Mouse (Mus musculus) CD4-positive, CD25-positive, alpha-beta regulatory T cell, adult 4 months (primary cell): ENCODE measurements around the gene Slc9a1. TPM values are rescaled to one million over a fixed set of nuclear protein-coding genes. Genes with fewer than 3 reads are reported as not detected.

Source experiments
- ATAC-seq: one replicate; pipeline ENCODE4 v1.8.0; 2017
- polyA plus RNA-seq, 2 experiments: library from polyadenylated mRNA; unstranded; fragments of 100-300 nt; shearing (Covaris generic); gene quantifications; one replicate each; pipeline ENCODE4 v1.2.1; 2017

Slc9a1 gene
- polyA plus RNA-seq, 2 experiments from 2014 or later, result 9.9 to 19.4 TPM

GRCm38 (mm10) chr4:133403611-133404228 lies 34.2 kb downstream of the Slc9a1 start:
- no peak for ATAC-seq

DNA sequence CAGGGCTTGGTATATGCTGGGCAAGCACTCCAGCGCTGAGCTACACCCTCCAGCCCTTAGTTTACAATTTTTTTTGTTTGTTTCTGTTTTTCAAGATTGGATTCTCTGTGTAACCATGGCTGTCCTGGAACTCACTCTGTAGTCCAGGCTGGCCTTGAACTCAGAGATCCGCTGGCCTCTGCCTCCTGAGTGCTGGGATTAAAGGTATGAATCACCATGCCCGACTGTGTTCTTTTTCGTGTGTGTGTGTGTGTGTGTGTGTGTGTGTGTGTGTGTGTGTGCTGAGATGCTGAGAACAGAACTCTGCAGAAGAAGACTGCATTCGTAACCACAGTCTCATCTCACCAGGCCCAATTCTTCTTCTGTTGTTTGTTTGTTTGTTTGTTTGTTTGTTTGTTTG lies 34.8 kb downstream of the Slc9a1 start:
- ATAC-seq, result no peak

DNA sequence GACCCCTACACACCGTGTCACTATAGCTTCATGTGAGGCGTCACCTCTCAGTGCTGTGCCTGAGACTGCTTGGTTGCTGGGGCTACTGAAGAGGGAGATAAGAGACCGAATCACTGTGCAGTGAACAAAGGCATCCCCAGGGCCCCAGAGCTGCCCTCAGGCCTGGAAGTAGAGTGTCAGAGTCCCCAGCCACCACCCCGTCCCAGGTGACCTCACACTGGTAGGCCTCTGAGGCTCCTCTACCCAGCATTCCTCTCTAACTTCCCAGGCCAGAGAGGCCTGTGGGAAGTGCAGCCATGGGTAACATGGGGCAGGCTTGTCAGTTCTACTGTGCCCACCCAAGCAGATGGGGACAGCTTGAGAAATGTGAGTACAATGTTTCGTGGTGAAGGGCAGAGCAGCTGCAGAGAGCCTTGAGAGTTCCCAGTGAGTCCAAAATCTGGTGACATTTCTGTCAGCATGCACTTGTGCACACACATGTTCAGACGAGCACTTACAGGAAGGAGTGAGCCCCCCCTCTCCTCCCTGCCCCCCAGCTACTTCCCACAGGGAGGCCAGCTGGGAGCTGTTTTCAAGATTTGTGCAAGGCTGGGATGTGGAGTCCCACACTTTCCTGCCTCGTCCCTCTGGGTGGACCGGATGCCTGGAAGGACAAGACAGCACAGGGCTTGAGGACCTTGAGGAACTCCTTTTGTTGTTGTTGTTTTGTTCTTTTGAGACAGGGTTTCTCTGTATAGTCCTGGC lies 37.0 kb downstream of the Slc9a1 start:
- ATAC-seq, result no peak

GRCm38 (mm10) chr4:133407114-133407787 lies 37.7 kb downstream of the Slc9a1 start:
- no peak for ATAC-seq

DNA sequence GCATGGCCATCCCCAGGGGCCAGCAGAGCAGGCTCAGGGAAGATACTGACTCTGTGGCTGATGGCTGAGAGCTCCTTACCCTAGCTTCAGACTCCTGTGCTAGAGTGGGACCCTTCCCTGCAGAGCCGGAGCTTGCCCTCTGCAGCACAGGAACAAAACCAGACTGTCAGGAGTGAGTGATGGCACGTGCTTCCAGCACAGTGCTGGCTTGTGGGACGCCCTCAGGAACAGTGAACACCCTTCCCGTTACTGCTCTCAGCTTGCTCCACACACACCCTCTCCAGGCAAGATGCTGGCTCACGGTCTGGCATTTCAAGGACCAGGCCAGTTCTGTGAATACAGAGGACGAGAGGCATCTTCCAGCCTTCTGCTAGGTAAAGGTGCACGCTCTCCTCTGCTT lies 38.5 kb downstream of the Slc9a1 start:
- ATAC-seq, result no peak

GRCm38 (mm10) chr4:133410994-133411393 lies 41.5 kb downstream of the Slc9a1 start:
- no peak for ATAC-seq

- no peak for ATAC-seq
Observed at GRCm38 (mm10) chr4:133412096-133412495, 42.6 kb downstream of the Slc9a1 start.

- no peak for ATAC-seq
Observed at GRCm38 (mm10) chr4:133412575-133413540, 43.4 kb downstream of the Slc9a1 start.

- no peak for ATAC-seq
Observed at GRCm38 (mm10) chr4:133413617-133414016, 44.1 kb downstream of the Slc9a1 start.

- ATAC-seq, result no peak
Observed at GRCm38 (mm10) chr4:133414920-133415319, 45.4 kb downstream of the Slc9a1 start.

DNA sequence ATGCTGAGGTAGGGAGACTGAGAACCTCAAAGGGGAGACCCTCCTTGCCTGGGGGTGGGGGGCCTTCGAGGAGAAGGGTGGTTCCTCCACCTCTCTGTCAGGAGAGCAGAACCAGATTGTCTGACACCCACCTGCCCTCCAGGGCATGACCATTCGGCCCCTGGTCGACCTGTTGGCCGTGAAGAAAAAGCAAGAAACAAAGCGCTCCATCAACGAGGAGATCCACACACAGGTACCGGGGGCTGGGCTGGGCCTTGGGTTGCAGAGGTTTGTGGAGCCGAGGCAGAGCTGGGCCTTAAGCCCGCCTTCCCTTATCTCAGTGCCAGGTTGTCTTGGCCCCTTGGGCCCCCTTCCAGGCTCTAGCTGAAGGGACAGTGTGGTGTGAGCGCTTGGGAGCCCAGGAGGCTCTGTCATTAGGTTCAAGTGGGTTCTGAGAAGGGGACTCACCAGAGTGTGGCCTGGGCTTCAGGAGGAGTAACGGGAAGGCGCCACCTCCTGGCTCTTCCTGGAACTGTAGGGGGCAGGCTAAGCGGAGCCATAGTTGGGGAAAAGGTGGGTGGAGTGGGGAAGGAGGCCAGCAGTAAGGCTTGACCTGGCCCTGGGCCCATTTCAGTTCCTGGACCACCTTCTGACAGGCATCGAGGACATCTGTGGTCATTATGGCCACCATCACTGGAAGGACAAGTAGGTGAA lies 50.0 kb downstream of the Slc9a1 start:
- no peak for ATAC-seq

DNA sequence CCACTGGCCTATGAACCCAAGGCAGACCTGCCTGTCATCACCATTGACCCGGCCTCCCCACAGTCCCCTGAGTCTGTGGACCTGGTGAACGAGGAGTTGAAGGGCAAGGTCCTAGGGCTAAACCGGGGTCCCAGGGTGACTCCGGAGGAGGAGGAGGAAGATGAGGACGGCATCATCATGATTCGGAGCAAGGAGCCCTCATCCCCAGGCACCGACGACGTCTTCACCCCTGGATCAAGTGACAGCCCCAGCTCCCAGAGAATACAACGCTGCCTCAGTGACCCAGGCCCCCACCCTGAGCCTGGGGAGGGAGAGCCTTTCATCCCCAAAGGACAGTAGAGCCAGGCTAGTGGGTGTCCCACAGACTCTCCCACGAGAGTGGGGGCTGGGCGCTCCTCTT lies 52.5 kb downstream of the Slc9a1 start:
- no peak for ATAC-seq

GRCm38 (mm10) chr4:133422601-133423000 lies 53.1 kb downstream of the Slc9a1 start:
- ATAC-seq, result no peak

DNA sequence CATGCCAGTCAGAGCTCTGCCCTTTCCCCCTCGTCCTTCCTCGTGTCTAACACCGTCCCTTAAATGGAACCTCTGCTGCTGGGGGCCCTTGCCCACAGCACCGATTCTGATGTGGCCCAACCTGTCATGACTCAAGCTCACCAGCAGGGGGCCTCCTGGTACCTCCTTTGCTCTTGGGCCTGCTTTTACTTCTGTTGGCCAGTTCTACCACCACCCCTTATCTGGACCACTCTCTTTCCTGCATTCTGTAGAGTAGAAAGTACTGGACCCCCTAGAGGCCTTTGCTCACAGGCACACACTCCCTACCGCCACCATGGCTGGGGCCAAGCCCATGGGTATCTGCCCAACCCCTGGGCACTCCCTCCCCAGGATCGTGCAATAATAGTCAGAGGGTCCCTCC lies 53.6 kb downstream of the Slc9a1 start:
- ATAC-seq, result no peak

DNA sequence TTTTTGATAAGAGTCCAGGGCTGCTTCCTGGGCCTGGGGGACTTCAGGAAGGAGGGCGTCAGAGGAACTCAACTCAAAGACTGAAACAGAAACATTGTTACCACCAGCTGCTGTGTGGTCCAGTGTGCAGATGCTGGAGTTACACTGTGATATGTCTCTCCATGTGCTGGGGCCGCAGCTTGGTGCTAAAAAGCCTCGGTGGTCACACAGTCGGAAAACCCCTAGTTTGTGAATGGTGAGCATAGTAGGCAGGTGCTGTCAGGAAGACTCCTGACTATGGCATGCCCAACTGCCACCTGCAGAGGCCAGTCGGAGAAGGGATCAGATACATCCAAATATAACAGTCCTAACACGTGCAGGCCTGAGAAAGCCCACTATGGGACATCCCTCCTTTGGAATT lies 54.2 kb downstream of the Slc9a1 start:
- ATAC-seq, result no peak

DNA sequence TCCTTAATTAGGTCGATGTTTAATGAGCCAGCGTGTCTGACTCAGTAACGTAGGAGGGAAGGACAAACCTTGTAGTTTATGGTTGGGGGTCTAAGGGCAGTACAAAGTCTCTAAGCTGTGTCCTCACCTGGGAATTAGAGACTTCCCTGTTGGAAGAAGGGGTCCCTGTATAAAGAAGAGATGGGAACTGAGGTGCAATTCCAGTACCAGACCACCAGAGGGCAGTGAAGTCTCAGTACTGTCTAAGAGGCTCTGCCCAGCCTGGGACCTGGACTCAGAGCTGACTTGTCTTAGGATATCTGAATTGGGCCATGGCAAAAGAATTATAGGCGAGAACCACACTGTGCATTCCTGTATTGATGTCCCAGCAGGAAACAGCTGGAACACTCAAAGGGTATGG lies 54.6 kb downstream of the Slc9a1 start:
- ATAC-seq, result no peak

DNA sequence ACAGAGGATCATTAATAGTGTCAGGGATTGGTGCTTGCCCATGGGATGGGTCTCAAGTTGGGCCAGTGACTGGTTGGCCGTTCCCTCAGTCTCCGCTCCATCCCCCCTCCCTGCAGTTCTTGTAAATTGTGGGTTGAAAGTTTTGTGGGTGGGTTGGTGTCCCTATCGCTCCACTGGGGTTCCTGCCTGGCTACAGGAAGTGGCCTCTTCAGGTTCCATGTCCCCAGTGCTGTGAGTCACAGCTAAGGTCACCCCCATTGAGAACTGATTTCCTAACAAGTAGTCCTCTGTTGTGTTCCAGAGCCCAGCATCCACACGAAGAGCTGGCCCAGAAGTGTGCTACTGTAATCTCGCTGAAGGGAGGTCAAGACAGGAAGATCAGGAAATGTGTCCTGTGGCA lies 56.6 kb downstream of the Slc9a1 start:
- no peak for ATAC-seq

DNA sequence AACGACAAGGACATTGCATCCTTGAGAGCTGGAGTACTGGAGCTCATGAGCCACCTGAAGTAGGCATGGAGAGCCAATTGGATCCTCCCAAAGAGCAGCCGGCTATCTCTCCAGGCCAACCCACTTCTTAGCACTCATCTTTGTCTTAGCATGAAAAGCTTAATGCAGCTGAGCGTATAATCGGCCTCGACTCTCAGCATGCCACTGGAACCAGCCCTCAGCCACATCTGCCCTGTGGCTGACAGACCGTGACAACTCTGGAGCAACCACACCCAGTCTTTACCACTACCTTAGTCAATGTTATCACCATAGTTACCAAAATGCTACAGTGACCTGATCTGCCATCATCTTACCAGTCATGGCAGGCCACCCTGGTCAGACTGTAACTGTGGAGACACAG lies 62.0 kb downstream of the Slc9a1 start:
- ATAC-seq, result no peak

GRCm38 (mm10) chr4:133432560-133433171 lies 63.2 kb downstream of the Slc9a1 start:
- ATAC-seq, result no peak

GRCm38 (mm10) chr4:133435921-133436320 lies 66.4 kb downstream of the Slc9a1 start:
- no peak for ATAC-seq
